Mouse (Mus musculus): ENCODE results near the gene Lbx2.

GRCm38 (mm10) chr6:83125331-83125730 lies 39.2 kb downstream of the Lbx2 start, which contains the start of gene Ino80b:
- TF ChIP-seq POLR2A (IDR thresholded peaks at IDR 0.05; ENCODE audit: extremely low read depth, insufficient read depth, low read length) (no peak), CTCF (IDR thresholded peaks at IDR 0.05; ENCODE audit: extremely low read depth, insufficient read depth, low read length) (no peak)
